Mouse (Mus musculus): ENCODE results near the gene Aldh3a1.

GRCm38 (mm10) chr11:61259106-61259505, 51.8 kb downstream of the Aldh3a1 start:
- no peak for TF ChIP-seq CTCF (IDR thresholded peaks at IDR 0.05; ENCODE audit: extremely low read depth, insufficient read depth, low read length)
- TF ChIP-seq POLR2A (IDR thresholded peaks at IDR 0.05; ENCODE audit: extremely low read depth, insufficient read depth, low read length): no peak
